In the genomic region with DNA sequence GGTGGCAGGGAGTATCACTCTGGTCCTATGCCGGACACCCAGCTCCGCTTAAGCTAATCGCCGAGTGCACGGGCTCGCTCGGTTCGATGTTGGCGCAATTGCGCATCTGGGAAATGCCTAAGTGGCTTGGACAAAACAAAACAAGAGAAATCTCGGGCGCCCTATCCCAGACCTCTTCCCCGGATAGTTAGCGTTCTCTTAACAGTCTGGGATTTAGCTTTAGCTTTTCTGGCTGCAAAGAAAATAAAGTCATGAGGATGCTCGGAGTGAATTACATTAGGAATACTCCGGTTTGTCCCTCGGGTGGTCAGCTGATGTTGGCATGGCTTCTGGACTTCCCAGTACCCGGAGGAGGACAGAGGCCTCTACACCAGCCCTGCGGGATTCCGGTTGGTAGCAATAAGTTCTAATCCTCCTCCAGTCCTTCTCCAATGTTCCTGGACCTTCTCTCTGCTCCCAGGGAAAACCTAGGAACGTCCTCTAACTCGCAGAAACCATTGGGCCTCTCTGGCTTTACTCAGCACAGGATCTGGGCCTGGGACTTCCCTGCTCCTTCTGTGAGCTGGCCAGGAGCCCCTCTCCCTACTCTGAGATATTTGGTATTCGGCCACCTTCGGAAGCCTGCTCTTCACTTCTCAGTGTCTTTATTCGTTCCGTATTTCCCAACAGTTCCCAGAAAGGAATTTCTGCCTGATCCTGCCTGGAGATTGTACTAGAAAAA, we compare ENCODE assay signal across 10 mouse cellular contexts. TPM values are rescaled to one million over a fixed set of nuclear protein-coding genes. Genes with fewer than 3 reads are reported as not detected.
DNase-seq lines count a peak whose midpoint lies in the region; ATAC-seq lines count a peak whose summit lies in the region.
"Had no signal": no experiment of that assay in that cellular context is flagged by ENCODE, and none has a peak within 500 bp of the region (broad histone marks: within the 10 kb centered on the region; RNA-seq: fewer than 3 reads in every experiment).

No protein-coding gene starts in this region.

- H3K9ac ChIP-seq in heart, embryonic 13.5 days, result peak overlapping the region; percentile 100
- no peak overlapping the region for H3K9ac ChIP-seq in embryonic facial prominence, embryonic 11.5 days (replicated peaks; ENCODE audit: low read length)
- H3K9ac ChIP-seq in hindbrain, embryonic 11.5 days (ENCODE audit: low read depth, low read length), result no peak overlapping the region
- no peak overlapping the region for H3K9ac ChIP-seq in midbrain, embryonic 14.5 days (replicated peaks; ENCODE audit: low read length)

- H3K27ac ChIP-seq in heart, embryonic 13.5 days (replicated peaks), result peak overlapping the region; percentile 94
- H3K27ac ChIP-seq in embryonic facial prominence, embryonic 11.5 days (replicated peaks; ENCODE audit: low read depth, low read length), result no peak overlapping the region
- H3K27ac ChIP-seq in hindbrain, embryonic 11.5 days (ENCODE audit: low read depth, low read length), result no peak overlapping the region
- H3K27ac ChIP-seq in midbrain, embryonic 14.5 days (replicated peaks; ENCODE audit: low read depth, low read length), result no peak overlapping the region

- H3K4me3 ChIP-seq in heart, embryonic 13.5 days, result peak overlapping the region; percentile 80
- 0 out of 2 replicates have a peak overlapping the region, but pooled peaks have one; percentile 8 for H3K4me3 ChIP-seq in embryonic facial prominence, embryonic 11.5 days (ENCODE audit: low read depth, low read length)
- H3K4me3 ChIP-seq in hindbrain, embryonic 11.5 days (ENCODE audit: low read depth, low read length), result no peak overlapping the region
- H3K4me3 ChIP-seq in midbrain, embryonic 14.5 days (replicated peaks; ENCODE audit: low read depth, low read length), result no peak overlapping the region

- H3K36me3 ChIP-seq in heart, embryonic 13.5 days, result peaks cover 40% of the 10 kb centered on the region
- no peaks in the 10 kb centered on the region for H3K36me3 ChIP-seq in embryonic facial prominence, embryonic 11.5 days (replicated peaks; ENCODE audit: control insufficient read depth, insufficient read depth, low read depth, low read length)
- no peaks in the 10 kb centered on the region for H3K36me3 ChIP-seq in hindbrain, embryonic 11.5 days (ENCODE audit: control insufficient read depth, insufficient read depth, low read length)
- no peaks in the 10 kb centered on the region for H3K36me3 ChIP-seq in midbrain, embryonic 14.5 days (ENCODE audit: control insufficient read depth, insufficient read depth, low read length)

- no peaks in the 10 kb centered on the region for H3K9me3 ChIP-seq in heart, embryonic 13.5 days
- no peaks in the 10 kb centered on the region for H3K9me3 ChIP-seq in embryonic facial prominence, embryonic 11.5 days (replicated peaks; ENCODE audit: control insufficient read depth, low read length)
- H3K9me3 ChIP-seq in hindbrain, embryonic 11.5 days (ENCODE audit: control insufficient read depth, low read length), result no peaks in the 10 kb centered on the region
- no peaks in the 10 kb centered on the region for H3K9me3 ChIP-seq in midbrain, embryonic 14.5 days (ENCODE audit: control insufficient read depth, low read length)

- no peak for ATAC-seq in heart, embryonic 13.5 days (ENCODE audit: extremely low read depth, insufficient number of reproducible peaks, low FRiP score, low TSS enrichment)
- ATAC-seq in embryonic facial prominence, embryonic 11.5 days (replicated peaks; ENCODE audit: insufficient number of reproducible peaks, low FRiP score, low TSS enrichment, low read depth), result no peak
- ATAC-seq in hindbrain, embryonic 11.5 days (ENCODE audit: low FRiP score), result no peak
- no peak for ATAC-seq in midbrain, embryonic 14.5 days (ENCODE audit: low FRiP score, low TSS enrichment)

- peaks cover 98% of the 10 kb centered on the region for H3K27me3 ChIP-seq in heart, embryonic 13.5 days (replicated peaks)
- peaks cover 89% of the 10 kb centered on the region for H3K27me3 ChIP-seq in embryonic facial prominence, embryonic 11.5 days (ENCODE audit: control insufficient read depth, insufficient read depth, low read length)
- H3K27me3 ChIP-seq in hindbrain, embryonic 11.5 days (ENCODE audit: control insufficient read depth, insufficient read depth, low read length), result peaks cover 98% of the 10 kb centered on the region
- peaks cover 96% of the 10 kb centered on the region for H3K27me3 ChIP-seq in midbrain, embryonic 14.5 days (ENCODE audit: control insufficient read depth, insufficient read depth, low read length)

- H3K4me2 ChIP-seq in heart, embryonic 13.5 days, result peak overlapping the region; percentile 83
- H3K4me2 ChIP-seq in embryonic facial prominence, embryonic 11.5 days (ENCODE audit: low read depth, low read length), result no peak overlapping the region; the same call in 1 of the 2 replicates
- H3K4me2 ChIP-seq in hindbrain, embryonic 11.5 days (replicated peaks; ENCODE audit: low read depth, low read length), result no peak overlapping the region
- 0 out of 2 replicates have a peak overlapping the region, but pooled peaks have one; percentile 6 for H3K4me2 ChIP-seq in midbrain, embryonic 14.5 days (ENCODE audit: low read length)

- WGBS in heart, embryonic 13.5 days, result 2% methylated on average over 26 of the region's 26 CpGs
- 1% methylated on average over 26 of the region's 26 CpGs for WGBS in embryonic facial prominence, embryonic 11.5 days
- under 1% methylated on average over 26 of the region's 26 CpGs for WGBS in hindbrain, embryonic 11.5 days
- under 1% methylated on average over 26 of the region's 26 CpGs for WGBS in midbrain, embryonic 14.5 days

- DNase-seq in heart, postnatal 25 days (ENCODE audit: low spot score), result no peak
- peak; percentile 29 for DNase-seq in embryonic facial prominence, embryonic 11.5 days (ENCODE audit: low spot score)
- peak; percentile 56 for DNase-seq in hindbrain, embryonic 11.5 days (ENCODE audit: low spot score)
- no peak for DNase-seq in midbrain, embryonic 14.5 days
- DNase-seq in ovary, postnatal 36 days (ENCODE audit: low spot score), result no peak
- DNase-seq in thymus, adult 18-20 months, result no peak
- DNase-seq in urinary bladder, postnatal 36 days (ENCODE audit: low spot score in 2 of 2), result no peak
- DNase-seq: kidney, adult 18-20 months; lung, postnatal 14 days had no signal

- intact Hi-C loops in heart, postnatal 25 days (cut with DNase I), result loop anchor here (10.0 kb wide), 1 partner anchor 355 kb away; no protein-coding TSS in a partner anchor

- peaks cover 21% of the 10 kb centered on the region for H3K4me1 ChIP-seq in heart, embryonic 13.5 days
- peaks cover 3% of the 10 kb centered on the region; the same call in 1 of the 2 replicates for H3K4me1 ChIP-seq in embryonic facial prominence, embryonic 11.5 days (ENCODE audit: control insufficient read depth, insufficient read depth, low read length)
- H3K4me1 ChIP-seq in hindbrain, embryonic 11.5 days (replicated peaks; ENCODE audit: control insufficient read depth, insufficient read depth, low read length), result no peaks in the 10 kb centered on the region; the same call in 1 of the 2 replicates
- no peaks in the 10 kb centered on the region for H3K4me1 ChIP-seq in midbrain, embryonic 14.5 days (ENCODE audit: control insufficient read depth, insufficient read depth, low read length)

RNA-seq across cellular contexts. Expression of gene Nkx2-5, which starts 4.9 kb away (rescaled TPM):
- 136 and 142 TPM in 2 replicates for polyA plus RNA-seq in heart, embryonic 13.5 days (2015; fragmentation: Nextera tagmentation; extraction: Ambion mirVana)
- total RNA-seq in heart, postnatal 25 days (2021), result 10 to 100 TPM; 79.5 to 91.8 TPM
- polyA plus RNA-seq in embryonic facial prominence, embryonic 11.5 days (2014; fragmentation: Nextera tagmentation; extraction: Ambion mirVana), result 1.8 and 2.2 TPM in 2 replicates
- polyA plus RNA-seq in hindbrain, embryonic 11.5 days (2014; fragmentation: Nextera tagmentation; extraction: Ambion mirVana), result not detected in 2 replicates
- not detected in 2 replicates for polyA plus RNA-seq in midbrain, embryonic 14.5 days (2014; fragmentation: Nextera tagmentation; extraction: Ambion mirVana)

RNA-seq across cellular contexts. Expression of gene Bnip1, which starts 59.0 kb away (rescaled TPM):
- 56.6 and 60.5 TPM in 2 replicates for polyA plus RNA-seq in heart, embryonic 13.5 days (2015; fragmentation: Nextera tagmentation; extraction: Ambion mirVana)
- total RNA-seq in heart, postnatal 25 days (2021), result 10 to 100 TPM; 26.3 to 28.3 TPM
- 52.4 and 54.2 TPM in 2 replicates for polyA plus RNA-seq in embryonic facial prominence, embryonic 11.5 days (2014; fragmentation: Nextera tagmentation; extraction: Ambion mirVana)
- polyA plus RNA-seq in hindbrain, embryonic 11.5 days (2014; fragmentation: Nextera tagmentation; extraction: Ambion mirVana), result 45.9 and 52.9 TPM in 2 replicates
- polyA plus RNA-seq in midbrain, embryonic 14.5 days (2014; fragmentation: Nextera tagmentation; extraction: Ambion mirVana), result 54.5 and 59.0 TPM in 2 replicates

Comparison
In these comparisons a context has a peak if more than half of its experiments do, and no peak if none do; other contexts are left out.
1. H3K4me2 ChIP-seq: peak in heart, embryonic 13.5 days (single experiment) and midbrain, embryonic 14.5 days (single experiment); none in embryonic facial prominence, embryonic 11.5 days (single experiment) and hindbrain, embryonic 11.5 days (single experiment).
2. H3K4me3 ChIP-seq: peak in heart, embryonic 13.5 days (single experiment) and embryonic facial prominence, embryonic 11.5 days (single experiment); none in hindbrain, embryonic 11.5 days (single experiment) and midbrain, embryonic 14.5 days (single experiment).
3. DNase-seq: peak in embryonic facial prominence, embryonic 11.5 days (single experiment) and hindbrain, embryonic 11.5 days (single experiment); none in heart, postnatal 25 days (single experiment), midbrain, embryonic 14.5 days (single experiment), ovary, postnatal 36 days (single experiment), thymus, adult 18-20 months (0 of 2) and urinary bladder, postnatal 36 days (0 of 2).
4. RNA of gene Nkx2-5, which starts 4.9 kb away (polyA plus RNA-seq): 136 to 142 TPM in heart, embryonic 13.5 days; 1.8 to 2.2 TPM in embryonic facial prominence, embryonic 11.5 days, not detected in hindbrain, embryonic 11.5 days and not detected in midbrain, embryonic 14.5 days; every median in the first group is over 10 times any median in the second.